Mouse (Mus musculus) megakaryocyte, adult 5-6 weeks (primary cell): Measurements from ENCODE around the gene Mga. TPM values are rescaled to one million over a fixed set of nuclear protein-coding genes. Genes with fewer than 3 reads are reported as not detected.
A peak's percentile ranks its signal among the peaks of the same experiment; 100 is the strongest.

Experiments
- ATAC-seq: 2 replicates; pipeline ENCODE4 v1.8.0; 2016; ENCODE audit warnings: mild to moderate bottlenecking, inconsistent platforms; ENCODE audit not compliant: poor library complexity, severe bottlenecking
- total RNA-seq, 2 experiments: library from RNA; stranded (forward) in 1 of 2; stranded (reverse) in 1 of 2; fragments of 153-499, 151-499 nt in 1 of 2; fragments of 221-1000, 200-1000 nt in 1 of 2; gene quantifications; 2 replicates each; pipeline versions ENCODE4 v1.2.3 to v1.2.4; 2015 to 2017

The Mga gene
- total RNA-seq, 2 experiments from 2014 or later, result 23.2 to 36.3 TPM

GRCm38 (mm10) chr2:119986369-119986768 lies 89.3 kb downstream of the Mga start:
- no peak for ATAC-seq

- ATAC-seq, result no peak
Measured at GRCm38 (mm10) chr2:119987441-119987840, 90.4 kb downstream of the Mga start.

GRCm38 (mm10) chr2:119988952-119989351 lies 91.9 kb downstream of the Mga start:
- ATAC-seq, result no peak

- no peak for ATAC-seq
Measured at GRCm38 (mm10) chr2:119990881-119991280, 93.9 kb downstream of the Mga start.

GRCm38 (mm10) chr2:119992349-119992748 lies 95.3 kb downstream of the Mga start:
- ATAC-seq, result no peak

GRCm38 (mm10) chr2:119993515-119993914 lies 96.5 kb downstream of the Mga start:
- ATAC-seq, result no peak

- no peak for ATAC-seq
Measured at GRCm38 (mm10) chr2:119994839-119995238, 97.8 kb downstream of the Mga start.

- ATAC-seq, result no peak
Measured at GRCm38 (mm10) chr2:119995391-119996281, 98.6 kb downstream of the Mga start.

- ATAC-seq, result no peak
Measured at GRCm38 (mm10) chr2:119997354-119997753, 100.3 kb downstream of the Mga start.

GRCm38 (mm10) chr2:119999731-120000130 lies 102.7 kb downstream of the Mga start:
- no peak for ATAC-seq

- ATAC-seq, result no peak
Measured at GRCm38 (mm10) chr2:120000882-120001584, 104.0 kb downstream of the Mga start.

- ATAC-seq, result no peak
Measured at GRCm38 (mm10) chr2:120001956-120002355, 104.9 kb downstream of the Mga start.

- ATAC-seq, result no peak
Measured at GRCm38 (mm10) chr2:120003970-120004369, 106.9 kb downstream of the Mga start.

GRCm38 (mm10) chr2:120006696-120007095 lies 109.7 kb downstream of the Mga start:
- ATAC-seq, result no peak

- ATAC-seq, result no peak
Measured at GRCm38 (mm10) chr2:120007680-120008210, 110.7 kb downstream of the Mga start.

- peak; percentile 93 for ATAC-seq
Measured at GRCm38 (mm10) chr2:120008672-120009071, 111.6 kb downstream of the Mga start.

- peak; percentile 60; the same call in 1 of the 2 replicates for ATAC-seq
Measured at GRCm38 (mm10) chr2:120011462-120012200, 114.6 kb downstream of the Mga start.

GRCm38 (mm10) chr2:120012924-120013323 lies 115.9 kb downstream of the Mga start:
- no peak for ATAC-seq

- ATAC-seq, result no peak
Measured at GRCm38 (mm10) chr2:120013831-120014486, 116.9 kb downstream of the Mga start.

- ATAC-seq, result no peak
Measured at GRCm38 (mm10) chr2:120015882-120016281, 118.9 kb downstream of the Mga start.
